Mouse (Mus musculus) v-Abl transformed pro-B cells (cell line): ENCODE data around the gene Lysmd1.

ENCODE experiments used
- in situ Hi-C, 2 experiments: fragments of 400-800 bp; cut with MboI; formaldehyde crosslinking; loops; one replicate each; pipeline ENCODE4 v1.15.1; 2025; ENCODE audit not compliant: unreplicated experiment in 2 of 2

Gene Lysmd1

DNA sequence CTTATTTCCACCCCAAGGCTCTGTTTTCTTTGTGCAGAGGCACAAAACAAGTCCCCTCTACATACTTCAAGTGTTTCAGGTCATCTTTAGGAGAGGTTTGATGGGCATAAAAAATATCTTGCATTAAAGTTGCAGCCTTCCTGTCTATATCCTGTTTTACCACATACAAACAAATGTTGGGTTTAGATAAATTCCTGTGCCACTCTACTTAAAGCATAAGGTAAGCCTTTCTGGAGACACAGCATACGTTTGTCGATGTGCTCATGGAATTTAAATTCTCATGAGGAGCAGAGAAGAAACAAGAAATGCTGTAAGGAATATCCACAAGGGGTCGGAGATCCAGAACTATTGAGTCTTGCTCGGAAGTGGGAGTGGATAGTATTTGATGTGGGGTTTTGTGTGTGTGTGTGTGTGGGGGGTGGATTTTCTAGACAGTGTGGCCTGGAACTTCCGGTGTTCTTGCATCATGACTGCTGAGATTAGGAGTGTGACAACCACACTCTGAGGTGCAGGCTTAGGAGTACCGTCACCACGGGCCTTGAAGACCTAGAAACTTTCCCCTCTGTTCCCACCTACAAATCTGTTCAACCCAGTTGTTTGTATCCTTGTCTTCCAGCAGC lies 1.7 kb downstream of the Lysmd1 start:
- in situ Hi-C loops = loop anchor here in 1 of 2 experiments (25.0 kb wide), 1 partner anchor 127 kb away; the partner anchor contains the start of gene Bnipl

DNA sequence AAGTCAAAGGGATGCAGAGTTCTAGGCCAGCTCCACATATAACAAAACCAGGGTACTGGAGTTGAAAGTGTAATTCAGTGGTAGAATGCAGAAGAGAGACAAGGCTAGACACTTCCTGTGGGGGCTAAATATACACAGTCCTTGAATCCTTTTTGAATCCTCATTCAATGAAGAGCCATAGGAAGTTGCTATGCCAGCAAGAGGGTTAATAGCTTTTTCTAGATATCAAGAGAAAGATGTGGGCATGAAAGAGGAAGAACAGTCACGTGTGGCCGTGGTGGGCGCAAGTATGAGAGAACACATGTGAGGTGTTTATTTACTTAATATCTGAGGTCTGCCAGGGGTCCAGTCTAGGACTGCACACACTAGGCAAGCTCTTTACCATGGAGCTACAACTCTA lies 2.4 kb downstream of the Lysmd1 start:
- in situ Hi-C loops = loop anchor here in 1 of 2 experiments (25.0 kb wide), 1 partner anchor 126 kb away; the partner anchor contains the start of gene Bnipl

DNA sequence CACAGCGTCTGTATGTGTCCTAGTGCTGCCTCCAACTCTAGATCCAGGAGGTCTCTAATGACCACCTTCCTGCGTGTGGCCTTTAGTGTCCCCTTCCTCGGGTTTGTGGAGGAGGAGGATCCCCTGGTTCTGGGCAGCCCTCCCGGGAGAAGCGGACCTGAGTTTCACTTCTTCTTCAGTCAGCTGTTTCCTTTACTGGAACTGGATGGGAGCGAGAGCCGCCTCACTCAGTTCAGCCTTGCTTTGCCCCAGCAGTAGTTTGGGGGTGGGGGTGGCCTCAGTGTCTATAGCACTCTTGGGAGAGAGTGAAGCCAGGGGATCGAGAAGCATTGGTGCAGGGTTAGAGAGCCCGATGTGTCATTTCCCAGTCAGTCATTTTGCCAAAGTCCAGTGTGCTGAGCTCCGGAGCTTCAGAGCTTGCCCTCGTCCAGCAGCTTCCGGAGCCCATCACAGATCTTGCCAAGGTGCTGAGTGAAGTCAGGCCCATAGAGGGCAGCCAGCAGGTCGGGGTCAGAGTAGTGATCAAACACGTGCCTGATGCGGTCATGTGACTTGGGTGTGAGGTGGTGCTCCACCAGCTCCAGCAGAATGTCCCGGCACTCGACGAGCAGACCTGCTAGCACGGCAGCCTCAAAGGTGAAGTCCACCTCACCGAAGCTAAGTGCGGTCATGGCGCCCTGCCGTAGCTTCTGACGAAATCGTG lies 5.8 kb downstream of the Lysmd1 start:
- in situ Hi-C loops = loop anchor here (5.0 to 25.0 kb wide), 3 partner anchors 78 to 123 kb away; partner anchors contain the start of genes Bnipl (in 1 of the 2) and Gabpb2 (in 1 of the 2)

DNA sequence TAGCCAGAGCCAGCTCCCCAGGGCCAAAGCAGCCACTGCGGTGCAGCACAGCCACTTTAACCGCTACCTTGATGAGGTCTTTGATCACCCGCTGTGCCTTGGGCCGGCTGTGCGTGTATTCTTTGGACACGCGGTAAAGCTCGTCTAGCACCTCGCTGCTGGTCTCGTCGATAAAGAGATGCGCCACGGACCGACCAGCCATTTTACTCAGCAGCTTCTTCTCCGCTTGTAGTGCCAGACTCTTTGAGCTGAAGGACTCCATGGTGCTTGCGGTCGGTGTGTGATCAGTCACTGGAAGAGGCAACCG lies 6.4 kb downstream of the Lysmd1 start:
- in situ Hi-C loops = loop anchor here (5.0 to 25.0 kb wide), 3 partner anchors 77 to 122 kb away; partner anchors contain the start of genes Bnipl (in 1 of the 2) and Gabpb2 (in 1 of the 2)

DNA sequence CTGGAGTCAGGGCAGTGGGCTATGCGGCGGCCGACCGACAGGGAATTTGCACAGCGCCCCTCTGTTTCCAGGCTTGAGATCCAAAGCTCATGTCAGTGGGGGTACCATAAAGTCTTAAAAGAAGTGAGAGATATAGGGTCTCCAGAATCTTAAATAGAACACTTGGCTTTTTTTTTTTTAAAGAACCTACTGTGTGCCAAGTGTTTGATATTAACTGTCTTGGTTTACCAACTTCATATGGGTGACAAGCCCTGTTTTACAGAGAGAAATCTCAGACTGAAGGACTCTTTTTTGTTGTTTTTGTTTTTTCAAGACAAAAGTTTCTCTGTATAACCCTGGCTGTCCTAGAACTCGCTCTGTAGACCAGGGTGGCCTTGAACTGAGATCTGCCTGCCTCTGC lies 6.9 kb downstream of the Lysmd1 start:
- in situ Hi-C loops = loop anchor here (5.0 to 25.0 kb wide), 3 partner anchors 77 to 122 kb away; partner anchors contain the start of genes Bnipl (in 1 of the 2) and Gabpb2 (in 1 of the 2)

DNA sequence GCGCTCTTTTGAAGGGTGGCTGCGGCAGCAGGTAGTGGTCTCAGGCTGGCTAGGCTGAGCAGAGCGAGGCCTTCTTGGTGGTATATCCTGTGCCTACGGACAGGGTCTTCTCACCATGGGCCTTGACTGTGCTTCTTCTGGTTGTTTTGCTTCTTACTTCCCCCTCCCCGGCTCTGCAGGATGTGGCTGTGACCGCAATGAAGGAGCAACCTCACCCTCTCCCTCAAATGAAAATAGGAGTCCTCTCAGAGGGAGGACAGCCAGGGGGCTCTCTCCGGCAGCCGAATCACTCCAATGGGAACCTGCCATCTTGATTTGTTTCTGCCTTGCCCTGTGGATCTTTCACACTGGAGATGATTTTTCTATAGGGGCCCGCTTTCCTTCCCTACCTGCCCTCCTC lies 7.6 kb downstream of the Lysmd1 start:
- in situ Hi-C loops = loop anchor here (5.0 to 25.0 kb wide), 3 partner anchors 76 to 121 kb away; partner anchors contain the start of genes Bnipl (in 1 of the 2) and Gabpb2 (in 1 of the 2)

DNA sequence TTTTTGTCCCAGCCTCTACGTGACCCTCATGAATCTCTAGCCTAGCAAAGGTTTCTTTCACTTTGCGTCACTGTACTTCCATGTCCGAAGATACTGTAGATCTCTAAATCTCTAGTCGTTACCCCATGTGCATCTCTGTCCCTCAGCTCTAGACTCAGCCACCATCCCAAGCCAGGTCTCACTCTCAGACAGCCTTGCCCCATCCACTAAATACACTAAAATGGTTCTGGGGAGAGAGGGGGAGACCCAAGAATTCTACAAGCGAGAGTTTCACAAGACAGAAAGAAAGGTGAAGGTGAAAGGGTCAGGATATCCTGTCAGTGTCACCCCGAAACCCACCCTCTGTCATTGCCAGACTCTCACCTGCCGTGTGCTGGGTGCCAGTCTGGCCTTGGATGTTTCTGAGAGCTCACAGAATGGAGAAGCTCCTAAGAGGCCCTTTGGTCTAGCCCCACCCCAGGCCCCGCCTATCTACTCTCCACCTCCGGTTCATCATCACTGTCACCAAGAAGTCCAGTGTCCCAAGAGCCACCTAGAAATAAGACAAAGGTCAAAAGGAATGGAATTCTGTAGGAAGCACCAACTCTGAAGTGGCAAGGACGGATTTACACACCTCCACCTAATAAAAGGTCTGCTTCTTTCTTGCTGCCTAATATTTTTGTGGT lies 8.2 kb downstream of the Lysmd1 start, which contains the start of gene Tnfaip8l2:
Tnfaip8l2 (minus strand) TSS at position 409 of the 665 bp plus-strand sequence.
- in situ Hi-C loops = loop anchor here (5.0 to 25.0 kb wide), 3 partner anchors 75 to 120 kb away; partner anchors contain the start of genes Bnipl (in 1 of the 2) and Gabpb2 (in 1 of the 2)

DNA sequence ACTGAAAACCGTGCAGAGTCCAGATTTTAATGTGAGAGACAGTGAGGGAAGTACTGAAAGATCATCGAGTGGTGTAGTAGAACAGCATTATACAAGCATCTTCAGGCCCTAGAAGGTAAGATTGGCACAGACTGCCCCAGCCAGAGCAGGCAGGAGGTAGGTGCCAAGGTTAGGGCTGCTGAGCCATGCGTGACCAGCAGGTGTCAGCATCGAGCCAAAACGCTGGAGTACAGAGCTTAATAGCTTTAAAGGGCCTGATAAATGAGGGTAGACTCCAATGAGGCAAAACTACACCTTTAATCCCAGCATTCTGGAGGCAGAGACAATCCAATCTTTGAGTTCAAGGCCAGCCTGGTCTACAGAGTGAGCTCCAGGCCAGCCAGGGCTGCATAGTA lies 8.7 kb downstream of the Lysmd1 start:
- in situ Hi-C loops = loop anchor here (5.0 to 25.0 kb wide), 3 partner anchors 75 to 120 kb away; partner anchors contain the start of genes Bnipl (in 1 of the 2) and Gabpb2 (in 1 of the 2)

DNA sequence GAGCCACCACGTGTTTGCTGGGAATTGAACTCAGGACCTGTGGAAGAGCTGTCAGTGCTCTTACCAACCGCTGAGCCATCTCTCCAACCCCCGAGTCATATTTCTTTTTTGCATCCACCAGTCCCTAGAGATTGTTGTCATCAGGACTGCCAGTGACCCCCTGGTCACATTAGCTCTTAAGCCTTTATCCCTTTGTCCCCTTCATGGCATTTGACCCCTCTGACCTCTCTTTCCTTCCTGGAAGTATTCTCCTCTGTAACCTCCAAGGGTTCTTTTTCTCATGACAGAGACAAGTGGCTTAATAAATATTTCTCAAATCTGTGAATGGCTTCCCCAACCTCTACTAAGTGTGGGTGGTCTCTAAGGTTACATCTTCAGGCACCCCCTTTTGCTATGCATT lies 14.0 kb downstream of the Lysmd1 start:
- in situ Hi-C loops = loop anchor here in 1 of 2 experiments (5.0 to 25.0 kb wide), 2 partner anchors 91 to 114 kb away; partner anchors contain the start of gene Bnipl

DNA sequence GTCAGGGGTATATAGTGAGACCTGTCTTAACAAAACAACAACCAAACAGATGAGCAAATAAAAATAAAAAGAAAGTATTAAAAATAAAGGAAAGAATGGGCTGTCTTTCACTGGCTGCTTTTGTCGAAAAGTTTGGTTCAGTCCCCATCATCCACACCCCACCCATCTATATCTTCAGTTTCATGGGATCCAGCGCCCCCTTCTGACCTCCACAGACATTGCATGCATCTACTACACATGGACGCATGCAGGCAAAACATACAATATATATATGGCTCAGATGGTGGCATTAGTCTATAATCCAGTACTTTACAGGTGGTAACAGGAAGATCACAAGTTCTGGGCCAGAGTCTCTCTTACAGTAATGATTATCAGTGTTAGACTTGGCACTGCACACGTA lies 20.0 kb downstream of the Lysmd1 start:
- in situ Hi-C loops = loop anchor here in 1 of 2 experiments (10.0 kb wide), 1 partner anchor 99 kb away; no protein-coding TSS in a partner anchor

DNA sequence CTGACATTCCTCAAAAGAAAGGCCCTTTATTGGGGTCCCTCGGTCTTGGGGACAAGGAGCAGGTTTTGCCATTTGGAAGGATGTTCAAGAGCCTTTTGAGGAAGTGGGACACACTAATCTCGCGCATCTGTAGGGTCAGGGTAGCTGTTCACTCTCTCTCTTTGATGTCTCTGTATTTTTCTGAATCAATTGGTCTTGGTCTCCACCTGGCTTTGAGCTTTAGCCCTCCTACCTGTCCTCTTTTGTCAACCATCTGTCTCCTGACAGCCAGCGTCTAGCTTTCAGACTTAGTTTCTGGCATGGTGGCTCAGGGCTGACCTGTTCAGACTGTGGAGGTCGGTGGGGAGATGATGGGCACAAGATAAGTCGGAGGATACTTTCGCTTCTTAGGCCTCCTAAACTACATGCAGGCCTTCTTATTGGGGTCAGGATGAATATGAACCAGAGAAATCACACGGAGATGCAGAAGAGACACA lies 25.7 kb downstream of the Lysmd1 start:
- in situ Hi-C loops = loop anchor here in 1 of 2 experiments (10.0 kb wide), 1 partner anchor 105 kb away; no protein-coding TSS in a partner anchor

DNA sequence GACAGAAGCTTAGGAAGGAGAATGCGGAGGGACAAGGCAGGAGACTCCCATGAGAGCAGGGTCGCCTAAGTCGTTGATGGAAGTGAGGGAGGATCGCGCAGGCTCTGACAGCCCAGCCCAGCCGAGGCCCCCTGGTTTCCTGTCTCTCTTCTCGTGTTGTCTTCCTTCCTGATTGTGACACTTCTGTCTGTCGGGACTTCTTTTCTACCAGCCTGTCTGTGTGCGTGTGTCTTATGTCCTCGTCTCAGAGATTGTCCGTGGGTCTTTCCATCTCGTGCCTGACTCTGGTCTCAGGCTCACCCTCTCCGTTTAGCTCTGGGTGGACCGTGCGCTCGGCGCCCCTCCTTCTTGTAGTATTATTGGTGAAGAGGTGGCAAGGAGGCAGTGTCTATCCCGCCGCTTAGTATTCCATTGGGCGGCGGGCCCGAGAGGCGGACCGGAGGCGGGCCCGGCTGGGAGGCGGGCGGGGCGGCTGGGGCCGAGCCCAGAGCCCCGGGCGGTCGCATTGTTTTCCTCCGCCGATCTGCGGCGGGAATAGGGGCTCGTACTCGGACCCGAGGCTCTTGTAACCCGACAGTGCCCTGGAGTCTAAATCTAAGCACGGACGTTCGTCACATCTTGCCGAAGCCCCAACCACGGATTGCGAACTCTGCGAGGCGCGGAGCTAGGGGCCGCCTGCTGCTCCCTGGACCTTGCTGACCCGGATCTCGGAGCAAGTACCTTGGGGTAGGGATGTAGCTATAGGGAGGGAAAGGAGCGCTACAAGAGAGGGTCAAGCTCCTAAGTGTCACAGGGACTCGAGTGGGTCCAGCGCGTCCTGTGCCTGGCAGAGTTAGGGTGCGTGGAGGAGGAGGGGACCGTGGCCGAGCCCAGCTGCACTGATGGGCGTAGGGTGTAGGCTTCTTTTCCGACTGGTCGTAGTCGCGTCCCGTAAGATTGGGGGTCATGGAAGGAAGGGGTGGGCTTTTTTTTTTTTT lies 26.4 kb downstream of the Lysmd1 start, which contains the start of gene Sema6c:
Sema6c (plus strand) TSS at position 471 of the 977 bp plus-strand sequence.
- in situ Hi-C loops = loop anchor here in 1 of 2 experiments (10.0 kb wide), 1 partner anchor 105 kb away; no protein-coding TSS in a partner anchor

DNA sequence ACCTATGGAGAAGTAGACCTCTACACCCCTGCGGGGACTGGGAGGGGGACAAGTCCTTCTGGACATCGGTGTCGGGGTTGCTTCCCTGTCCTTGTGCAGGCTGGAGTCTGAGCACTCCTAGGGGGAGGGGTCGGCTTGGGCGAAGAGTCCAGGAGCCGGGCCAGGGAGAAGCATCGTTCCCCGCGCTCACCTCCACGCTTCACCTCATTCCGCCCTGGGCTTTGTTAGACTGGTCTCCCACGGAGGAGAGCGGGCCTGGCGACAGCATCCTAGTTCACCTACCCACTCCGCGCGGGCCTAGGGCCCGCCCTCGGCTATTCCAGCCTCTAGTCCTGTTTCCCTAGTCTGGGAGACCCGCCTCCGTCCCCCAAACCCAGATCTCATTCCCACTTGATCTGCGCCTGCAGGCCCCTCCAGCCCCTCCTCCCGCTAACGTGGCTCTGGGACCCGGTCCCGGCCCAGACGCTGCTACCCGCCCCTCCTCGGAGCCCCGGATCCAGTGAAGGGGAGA lies 27.2 kb downstream of the Lysmd1 start:
- in situ Hi-C loops = no loop called here

DNA sequence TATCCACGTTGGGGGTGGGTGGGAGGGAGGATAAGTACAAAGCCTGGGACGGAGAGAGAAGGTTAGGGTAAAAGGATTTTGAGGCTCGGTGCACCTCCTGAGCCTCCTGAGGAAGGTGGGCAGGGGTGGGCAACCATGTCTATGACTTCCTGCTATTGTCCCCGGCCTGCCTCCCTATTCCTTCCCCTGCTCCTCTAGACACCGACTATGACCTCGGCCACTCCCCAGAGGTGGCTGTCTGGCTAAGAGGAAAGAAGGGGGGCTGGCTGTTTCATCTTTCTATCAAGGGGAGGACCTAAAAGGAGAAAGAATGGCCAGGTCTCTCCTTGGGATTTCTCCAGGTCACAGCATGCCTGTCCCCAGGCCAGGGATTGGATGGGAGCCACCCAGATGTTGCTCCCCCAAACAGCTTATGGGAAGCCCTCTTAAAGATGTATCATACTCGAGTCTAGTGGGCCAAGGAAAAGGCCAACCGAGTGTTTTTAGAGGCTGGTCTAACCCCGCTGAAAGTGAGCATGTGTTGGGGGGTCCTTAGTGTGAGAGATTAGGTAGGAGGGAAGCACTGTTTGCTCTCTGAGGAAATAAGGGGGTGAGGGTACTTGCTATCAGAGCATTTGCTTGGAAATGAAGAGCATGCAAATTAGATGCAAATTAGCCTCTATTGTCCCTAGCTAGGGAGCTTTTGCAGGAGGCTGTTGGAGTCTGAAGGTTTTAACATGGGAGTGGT lies 27.9 kb downstream of the Lysmd1 start:
- in situ Hi-C loops = no loop called here

DNA sequence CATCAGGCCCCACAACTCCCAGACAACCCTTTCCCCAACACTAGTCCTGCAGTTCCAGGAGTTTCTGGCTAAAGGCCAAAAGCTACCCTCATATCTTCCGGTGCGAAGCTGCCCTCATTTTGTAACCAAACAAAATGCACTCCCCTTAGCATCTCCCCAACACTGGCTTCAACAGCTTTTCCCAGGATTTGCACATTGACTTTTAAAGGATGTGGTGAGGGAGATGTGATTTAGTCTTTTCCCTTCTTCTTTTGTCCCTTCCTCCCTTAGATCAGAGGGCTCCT lies 28.4 kb downstream of the Lysmd1 start:
- in situ Hi-C loops = no loop called here

DNA sequence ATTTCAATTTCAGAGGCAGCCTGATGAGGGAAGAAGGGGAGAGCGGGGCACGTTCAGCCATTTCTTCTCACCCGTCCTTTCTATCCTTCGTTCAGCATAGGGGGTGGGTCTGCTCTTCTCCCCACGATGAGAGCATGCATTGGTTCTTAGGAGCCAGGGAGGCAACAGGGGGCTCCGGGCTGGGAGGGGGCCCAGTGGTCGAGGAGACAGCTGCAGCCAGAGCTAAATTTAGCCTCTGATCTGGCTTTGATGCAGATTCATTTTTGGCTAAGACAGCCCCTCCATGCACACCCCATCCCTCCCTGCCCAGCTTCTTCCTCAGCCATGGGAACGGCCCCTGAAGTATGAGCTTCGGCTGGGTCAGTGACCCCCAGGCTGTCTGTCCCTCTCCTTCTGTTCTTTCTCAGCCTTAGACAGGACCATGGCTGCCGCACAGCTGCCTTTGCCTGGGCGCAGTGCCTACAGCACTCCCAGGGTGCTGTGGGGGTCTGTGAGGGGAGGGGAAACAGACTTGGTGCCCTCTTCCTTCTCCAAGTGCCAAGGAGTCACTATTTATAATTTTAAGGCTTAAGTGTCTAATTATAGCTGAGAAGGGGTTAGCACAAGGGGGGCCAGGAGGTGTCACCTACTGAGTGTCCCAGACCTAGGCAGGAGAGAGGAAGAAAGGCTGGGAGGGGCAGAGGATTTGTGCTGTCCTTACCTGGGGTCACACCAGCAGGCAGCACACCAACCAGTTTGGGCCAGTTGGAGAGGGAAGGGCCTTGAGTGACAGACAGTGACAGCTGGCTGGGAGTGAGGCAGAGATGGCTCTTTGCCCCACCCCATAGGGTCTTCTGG lies 29.7 kb downstream of the Lysmd1 start:
- in situ Hi-C loops = no loop called here

DNA sequence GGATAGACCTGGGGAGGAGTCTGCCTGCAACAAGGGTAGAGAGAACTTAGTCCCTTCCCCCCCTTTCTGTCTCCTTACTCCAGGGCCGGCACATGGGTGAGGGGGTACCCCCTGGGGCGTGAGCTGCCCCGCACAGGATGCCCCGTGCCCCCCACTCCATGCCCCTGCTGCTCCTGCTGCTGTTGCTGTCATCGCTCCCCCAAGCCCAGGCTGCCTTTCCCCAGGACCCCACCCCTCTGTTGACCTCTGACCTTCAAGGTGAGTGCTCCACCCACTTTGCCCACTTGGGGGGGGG lies 30.3 kb downstream of the Lysmd1 start:
- in situ Hi-C loops = no loop called here

DNA sequence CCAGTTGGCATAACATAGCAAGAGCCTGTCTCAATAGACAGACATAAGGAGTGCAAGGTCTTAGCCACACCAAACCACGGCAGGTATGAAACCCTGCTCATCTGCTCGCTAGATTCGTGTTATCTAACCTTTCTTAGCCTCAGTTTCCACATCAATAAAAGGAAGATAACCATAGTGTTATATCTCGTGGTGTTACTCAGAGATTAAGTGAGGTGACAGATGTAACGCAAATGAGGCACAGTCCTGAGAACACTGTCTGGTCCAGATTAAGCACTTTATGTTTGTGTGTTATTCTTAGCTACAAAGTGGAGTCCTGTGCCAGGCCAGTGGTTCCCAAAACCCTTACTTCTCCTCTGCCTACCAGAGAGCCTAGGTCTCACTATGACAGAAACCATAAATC lies 31.0 kb downstream of the Lysmd1 start:
- in situ Hi-C loops = no loop called here
